Mouse (Mus musculus) mouse trophoblast stem cell (cell line): ENCODE results near the gene Akap8l.

Experiments
- in situ Hi-C, 2 experiments: fragments of 300-500 bp; cut with MseI, MboI; formaldehyde crosslinking; loops; 2 replicates in 1 of 2; 3 replicates in 1 of 2; pipeline ENCODE4 v1.15.1; 2025

Gene Akap8l

DNA sequence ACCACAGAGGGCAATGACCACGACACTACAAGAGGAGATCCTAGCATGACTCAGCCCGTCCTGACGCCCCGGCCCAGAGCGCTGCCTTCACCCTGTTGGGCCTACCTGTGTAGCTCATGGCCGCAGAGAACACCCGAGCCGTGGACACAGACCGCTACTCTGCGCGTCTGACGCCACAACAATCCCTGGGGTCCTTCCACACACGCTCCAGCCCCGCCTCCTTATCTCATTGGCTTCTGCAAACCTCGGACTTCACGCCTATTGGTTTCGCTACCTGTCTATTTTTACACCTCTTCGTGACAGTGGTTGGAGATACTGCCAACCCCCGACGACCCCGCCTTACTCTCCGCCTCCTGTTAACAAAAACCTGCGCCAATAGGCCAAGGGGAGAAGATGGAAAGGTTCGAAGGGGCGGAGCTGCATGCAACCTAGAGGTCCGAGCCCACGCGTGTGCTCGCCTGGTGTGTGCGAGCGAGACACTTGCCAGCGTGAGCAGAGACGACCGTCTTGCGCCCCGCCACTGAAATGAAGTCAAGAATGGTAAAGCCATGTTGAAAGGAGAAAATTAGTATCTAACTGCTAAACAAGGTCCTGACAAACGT is at the start of gene Akap8l:
TSS of gene Akap8l (minus strand) at position 226 of the 602 bp plus-strand sequence.
- in situ Hi-C loops, result no loop called here

GRCm38 (mm10) chr17:32396266-32396665 is 45.9 kb upstream of the Akap8l start:
- in situ Hi-C loops, result no loop called here

GRCm38 (mm10) chr17:32393944-32394343 is 43.5 kb upstream of the Akap8l start:
- in situ Hi-C loops, result no loop called here

DNA sequence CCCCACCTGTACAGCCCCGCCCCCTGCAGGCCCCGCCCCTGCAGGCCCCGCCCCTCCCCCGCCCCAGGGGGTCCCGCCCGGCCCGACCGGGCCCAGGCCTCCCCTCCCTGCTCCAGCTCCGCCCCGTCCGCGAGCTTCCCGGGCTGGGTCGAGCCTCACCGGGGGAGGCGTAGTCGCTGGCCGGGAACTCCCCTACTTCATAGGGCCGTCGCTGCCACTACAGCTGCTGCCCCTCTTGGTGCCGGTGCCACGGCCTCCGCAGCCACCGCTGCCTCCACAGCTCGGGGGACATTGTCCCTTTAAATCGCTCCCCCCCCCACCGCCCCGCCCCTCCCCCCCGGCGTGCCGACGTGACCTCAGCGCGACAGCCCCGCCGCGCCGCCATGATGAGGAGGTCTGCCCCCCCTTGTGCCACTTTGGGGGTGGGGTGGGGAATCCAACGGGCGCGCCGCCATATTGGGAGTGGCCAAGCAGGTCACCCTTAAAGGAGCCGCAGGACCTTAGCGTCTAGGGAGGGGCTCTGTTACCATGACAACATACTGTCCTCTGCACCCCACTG is 38.8 kb upstream of the Akap8l start, which contains the start of gene Wiz:
TSS of gene Wiz (minus strand) at position 339 of the 559 bp plus-strand sequence.
- in situ Hi-C loops, result no loop called here

GRCm38 (mm10) chr17:32388370-32389100 is 38.1 kb upstream of the Akap8l start:
- in situ Hi-C loops, result no loop called here

DNA sequence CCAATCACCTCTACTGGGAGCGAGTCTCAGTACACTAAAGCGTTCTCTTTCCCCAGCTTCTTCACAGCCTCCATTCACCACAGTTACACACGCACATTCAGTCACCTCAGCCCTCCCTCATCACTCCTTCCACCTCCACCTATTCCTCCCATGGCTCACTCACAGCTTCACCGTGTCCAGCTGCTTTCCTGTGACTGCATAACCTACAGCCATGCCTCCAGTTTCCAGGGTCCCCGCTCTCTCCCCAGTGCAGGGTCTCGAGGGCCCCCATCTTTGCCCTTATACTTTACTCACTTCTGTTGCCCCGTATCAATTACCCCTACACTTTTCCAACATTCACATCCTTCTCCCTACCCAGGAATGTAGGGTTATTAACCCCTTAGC is 37.6 kb upstream of the Akap8l start:
- in situ Hi-C loops, result no loop called here

- in situ Hi-C loops, result no loop called here
These were observed 36.4 kb upstream of the Akap8l start for GRCm38 (mm10) chr17:32386659-32387432.

- in situ Hi-C loops, result no loop called here
These were observed 33.3 kb upstream of the Akap8l start for GRCm38 (mm10) chr17:32383661-32384060.

DNA sequence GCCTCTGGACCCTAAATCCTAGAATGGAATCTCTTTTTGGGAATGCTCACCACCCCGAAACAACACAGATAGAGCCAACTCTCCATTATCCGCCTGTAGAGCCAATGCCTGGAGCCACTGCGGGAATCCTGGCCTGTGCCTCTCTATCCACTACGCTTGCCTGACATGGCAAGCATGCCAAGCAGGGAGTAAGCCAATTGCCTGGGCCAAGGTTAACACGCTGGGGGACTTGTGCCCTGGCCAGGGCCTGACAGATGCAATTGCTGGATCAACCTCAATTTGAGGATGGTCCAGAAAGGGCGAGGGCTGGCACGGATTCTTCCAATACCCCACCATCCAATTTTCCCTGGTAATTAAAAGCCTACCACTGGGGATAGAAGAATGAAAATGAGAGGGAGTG is 32.2 kb upstream of the Akap8l start:
- in situ Hi-C loops, result no loop called here

DNA sequence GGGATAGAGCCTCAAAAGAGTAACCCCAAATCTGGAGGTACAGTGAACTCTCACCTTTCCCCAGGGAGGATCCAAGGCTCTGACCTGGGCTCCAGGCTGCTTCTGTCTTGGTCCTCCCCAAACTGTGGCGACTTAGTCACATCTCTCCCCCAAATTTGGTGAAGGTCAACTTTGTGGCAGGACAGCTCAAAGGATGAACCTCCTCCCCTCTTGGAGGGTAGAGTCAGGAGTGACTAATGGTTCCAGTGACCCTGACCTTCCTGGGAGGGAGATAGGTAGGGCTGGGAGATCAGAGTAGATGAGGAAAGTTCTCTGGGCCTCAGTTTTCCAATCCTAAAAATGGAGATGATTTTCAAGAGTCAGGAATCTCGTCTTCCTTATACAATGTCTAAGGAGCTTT is 28.4 kb upstream of the Akap8l start:
- in situ Hi-C loops, result no loop called here

- in situ Hi-C loops, result no loop called here
These were observed 26.7 kb upstream of the Akap8l start for GRCm38 (mm10) chr17:32377137-32377536.

GRCm38 (mm10) chr17:32376475-32376874 is 26.1 kb upstream of the Akap8l start:
- in situ Hi-C loops, result no loop called here

DNA sequence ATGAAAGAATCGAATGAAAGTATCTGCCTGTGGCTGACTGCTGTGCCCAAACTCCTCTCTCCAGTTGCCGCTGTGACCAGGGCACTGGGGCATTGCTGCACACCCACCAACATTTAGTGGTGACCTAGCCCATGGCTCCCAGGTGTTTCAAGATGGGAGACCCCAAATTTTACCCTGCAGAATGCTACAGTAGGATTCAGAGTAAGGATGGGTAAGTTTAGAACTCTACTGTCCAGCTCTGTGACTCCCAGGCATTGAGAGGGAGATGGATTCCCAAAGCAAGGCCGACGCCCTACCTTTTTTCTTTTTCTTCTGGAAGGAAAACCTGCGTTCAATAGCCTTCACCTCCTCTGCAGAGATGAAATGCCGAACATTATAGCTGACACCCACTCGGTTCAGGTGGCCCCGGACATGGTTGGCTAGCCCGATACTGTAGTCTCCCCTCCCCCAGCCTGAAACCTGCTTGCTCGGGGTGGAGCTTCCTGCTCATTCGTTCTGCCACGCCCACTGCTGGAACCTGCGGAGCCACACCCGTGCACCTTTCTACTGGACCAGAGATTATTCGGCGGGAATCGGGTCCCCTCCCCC is 18.7 kb upstream of the Akap8l start:
- in situ Hi-C loops, result no loop called here

DNA sequence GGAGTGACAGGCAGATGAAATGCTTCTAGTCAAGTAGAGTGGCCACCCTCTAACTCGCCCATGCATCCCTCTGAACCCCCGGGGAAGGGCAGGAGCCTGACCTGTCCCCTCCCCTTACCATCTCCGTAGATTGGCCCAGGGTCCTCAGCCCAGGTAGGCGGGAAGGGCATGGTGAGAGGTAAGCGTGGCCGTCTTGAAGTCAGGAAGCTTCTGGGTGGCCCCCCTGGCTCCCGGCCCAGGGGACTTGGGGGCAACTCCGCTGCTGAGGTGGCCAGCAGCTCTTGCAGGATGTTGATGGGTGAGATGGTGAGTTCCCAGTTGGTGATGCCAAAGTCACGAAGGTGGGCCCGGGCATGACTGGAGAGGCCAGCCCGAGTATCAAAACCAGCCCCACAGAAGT is 17.3 kb upstream of the Akap8l start:
- in situ Hi-C loops, result no loop called here

DNA sequence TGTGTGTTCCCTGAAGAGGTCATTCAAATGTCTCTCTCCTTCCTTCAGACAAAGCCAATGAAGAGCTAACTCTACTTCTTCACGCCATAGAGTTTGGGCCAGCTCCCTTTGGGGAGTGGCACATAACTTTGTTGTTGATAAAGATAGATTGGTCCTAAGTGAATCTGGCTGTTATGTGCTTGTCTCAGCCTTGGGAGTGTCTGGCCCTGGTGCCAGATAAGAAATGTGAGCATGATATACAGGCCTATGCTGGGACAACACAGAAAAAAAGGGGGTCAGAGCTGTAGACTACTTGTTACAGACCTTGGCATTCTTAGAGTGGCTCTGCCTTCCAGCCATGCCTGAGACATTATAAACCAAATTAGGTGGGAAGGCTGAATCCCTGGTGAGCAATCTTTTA is 14.9 kb upstream of the Akap8l start:
- in situ Hi-C loops, result no loop called here

DNA sequence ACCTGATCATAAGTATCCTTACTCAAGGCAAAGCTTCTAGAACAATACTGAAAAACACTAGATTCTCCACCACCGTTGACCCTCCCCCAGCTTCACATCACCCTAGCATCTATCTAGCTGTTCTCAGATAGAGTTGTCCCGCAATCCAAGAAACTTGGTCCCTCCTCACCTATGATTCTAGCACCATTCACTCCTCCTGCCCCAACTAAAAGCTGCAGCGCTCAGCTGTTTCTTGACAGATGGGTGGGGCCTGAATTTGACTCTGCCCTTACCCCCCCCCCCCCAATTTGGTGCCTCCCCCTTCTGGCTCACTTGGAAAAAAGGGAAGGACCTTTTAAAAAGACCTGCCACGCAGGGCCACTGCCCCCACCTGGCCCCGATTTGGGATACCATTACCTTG is 14.4 kb upstream of the Akap8l start:
- in situ Hi-C loops, result no loop called here

- in situ Hi-C loops, result no loop called here
These were observed 13.9 kb upstream of the Akap8l start for GRCm38 (mm10) chr17:32364331-32364730.

DNA sequence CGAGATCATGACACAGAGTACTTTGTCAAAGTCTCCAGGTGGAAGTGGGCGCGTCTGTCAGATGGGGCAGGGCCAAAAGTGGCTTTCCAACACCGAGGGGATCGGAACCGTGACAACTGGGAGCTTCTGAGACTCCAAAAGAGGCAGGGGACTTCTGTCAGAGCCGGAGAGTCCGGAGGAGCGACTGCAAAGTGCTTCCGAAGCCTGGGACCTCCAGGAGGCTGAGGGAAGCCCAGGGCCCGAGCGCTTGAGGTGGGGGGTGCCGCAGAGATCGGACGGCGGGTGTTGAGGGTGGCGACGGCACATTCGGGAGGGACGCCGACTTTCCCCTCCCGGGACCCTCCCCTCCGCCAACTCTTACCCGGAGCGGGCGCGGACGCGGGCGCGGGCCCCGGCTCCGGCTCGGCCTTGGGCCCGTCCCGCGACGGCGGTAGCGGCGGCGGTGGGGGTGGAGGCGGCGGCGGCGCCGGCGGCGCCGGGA is 13.5 kb upstream of the Akap8l start:
- in situ Hi-C loops, result no loop called here

DNA sequence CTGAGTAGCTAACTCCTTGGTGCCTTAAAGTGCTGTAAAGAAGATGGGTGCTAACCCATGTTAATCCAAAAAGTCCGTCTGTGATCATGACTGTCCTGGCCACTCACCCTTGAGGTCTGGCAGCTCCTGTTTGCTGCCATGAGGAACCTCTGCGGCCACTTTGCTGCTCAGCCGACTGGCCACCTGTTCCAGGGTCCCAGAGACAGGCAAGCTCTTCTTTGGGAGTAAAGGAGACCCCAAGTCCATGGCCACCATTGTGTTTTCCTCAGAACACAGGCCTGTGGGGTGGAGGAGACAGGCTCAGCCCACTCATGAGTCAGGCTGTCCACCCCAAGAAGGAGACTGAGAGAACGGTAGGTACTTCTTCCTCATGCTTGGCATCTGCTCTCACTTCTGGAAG is 12.3 kb upstream of the Akap8l start:
- in situ Hi-C loops, result no loop called here

- in situ Hi-C loops, result no loop called here
These were observed 9.5 kb upstream of the Akap8l start for GRCm38 (mm10) chr17:32359928-32360327.

- in situ Hi-C loops, result no loop called here
These were observed 8.5 kb upstream of the Akap8l start for GRCm38 (mm10) chr17:32358943-32359340.
